Mouse (Mus musculus) monocyte, adult 5-6 weeks (primary cell): Measurements from ENCODE around the gene Prokr1. TPM values are rescaled to one million over a fixed set of nuclear protein-coding genes. Genes with fewer than 3 reads are reported as not detected.
"Not testable (repeated sequence)": the region's sequence is repeated elsewhere in the genome, so short reads cannot be mapped to it uniquely, and the experiment has no call there.

Experiments
- ATAC-seq: fragments of 153-309, 156-312 bp; replicated peaks from 2 replicates; pipeline ENCODE4 v1.8.0; 2017; ENCODE audit warnings: mild to moderate bottlenecking; ENCODE audit not compliant: low TSS enrichment, insufficient number of reproducible peaks, severe bottlenecking, poor library complexity, low FRiP score
- total RNA-seq: library from RNA; stranded (forward); fragments of 200-1000, 200-491, 200-594 nt; gene quantifications from 3 replicates; pipeline ENCODE4 v1.2.3, GENCODE M21; 2017

Prokr1 gene
- total RNA-seq, 1 experiment from 2014 or later, result 0.67 TPM

- no peak for ATAC-seq
These were observed 12.3 kb downstream of the Prokr1 start for GRCm38 (mm10) chr6:87578247-87578646.

GRCm38 (mm10) chr6:87576648-87577330 is 13.8 kb downstream of the Prokr1 start:
- ATAC-seq, result no peak

GRCm38 (mm10) chr6:87571863-87572262 is 18.7 kb downstream of the Prokr1 start:
- ATAC-seq, result not testable (repeated sequence)

GRCm38 (mm10) chr6:87567686-87568593 is 22.6 kb downstream of the Prokr1 start:
- no peak for ATAC-seq

GRCm38 (mm10) chr6:87565166-87565565 is 25.4 kb downstream of the Prokr1 start:
- no peak for ATAC-seq

- ATAC-seq, result no peak
These were observed 26.2 kb downstream of the Prokr1 start for GRCm38 (mm10) chr6:87564356-87564755.

- no peak for ATAC-seq
These were observed 36.8 kb downstream of the Prokr1 start for GRCm38 (mm10) chr6:87553724-87554123.

- ATAC-seq, result peak; percentile 87
These were observed 38.3 kb downstream of the Prokr1 start for GRCm38 (mm10) chr6:87552054-87552807.

GRCm38 (mm10) chr6:87547836-87548235 is 42.7 kb downstream of the Prokr1 start:
- ATAC-seq, result no peak

GRCm38 (mm10) chr6:87547431-87547830 is 43.1 kb downstream of the Prokr1 start:
- no peak for ATAC-seq

- ATAC-seq, result no peak
These were observed 45.0 kb downstream of the Prokr1 start for GRCm38 (mm10) chr6:87545331-87546217.

- peak; percentile 77 for ATAC-seq
These were observed 48.5 kb downstream of the Prokr1 start for GRCm38 (mm10) chr6:87542027-87542426.

- ATAC-seq, result peak; percentile 86
These were observed 49.4 kb downstream of the Prokr1 start for GRCm38 (mm10) chr6:87541171-87541571.

GRCm38 (mm10) chr6:87538376-87539270 is 51.9 kb downstream of the Prokr1 start:
- ATAC-seq, result no peak

GRCm38 (mm10) chr6:87537678-87538077 is 52.9 kb downstream of the Prokr1 start:
- ATAC-seq, result no peak

GRCm38 (mm10) chr6:87536270-87536669 is 54.3 kb downstream of the Prokr1 start:
- 0 out of 2 replicates have a peak, but pooled peaks have one; percentile 32 for ATAC-seq

- ATAC-seq, result no peak
These were observed 54.9 kb downstream of the Prokr1 start for GRCm38 (mm10) chr6:87535651-87536050.
